Mouse (Mus musculus) bone marrow, adult 2 months (tissue): Measurements from ENCODE around the gene Gzma.

Experiments used
- CTCF ChIP-seq: fragments of 200-500 bp; IDR thresholded peaks from 2 replicates; pipeline ENCODE4 v1.5.1; 2011; ENCODE audit warnings: low read length, control low read depth; ENCODE audit not compliant: control insufficient read depth, insufficient read depth
- POLR2A ChIP-seq: fragments of 200-500 bp; IDR thresholded peaks from 2 replicates; pipeline ENCODE4 v1.6.1; 2011; ENCODE audit warnings: low read depth, mild to moderate bottlenecking, control low read depth, low read length, borderline replicate concordance; ENCODE audit not compliant: control insufficient read depth

GRCm38 (mm10) chr13:113055826-113056225, 45.0 kb downstream of the Gzma start:
- TF ChIP-seq CTCF (no peak), POLR2A (no peak)
